Mouse (Mus musculus): ENCODE data around the gene Aldh1a3. TPM values are rescaled to one million over a fixed set of nuclear protein-coding genes. Genes with fewer than 3 reads are reported as not detected.

The Aldh1a3 gene
- polyA plus RNA-seq, 1 experiment from 2014 or later = 1.7 TPM

- Histone ChIP-seq H3K4me1 (replicated peaks; ENCODE audit: control insufficient read depth, insufficient read depth, low read length) (no peaks in the 10 kb centered on the region; the same call in none of the 2 replicates), H3K27ac (ENCODE audit: low read length) (no peak overlapping the region), H3K9ac (ENCODE audit: low read length) (no peak overlapping the region), H3K27me3 (ENCODE audit: control insufficient read depth, insufficient read depth, low read depth, low read length) (no peaks in the 10 kb centered on the region), H3K36me3 (ENCODE audit: control insufficient read depth, insufficient read depth, low read length) (no peaks in the 10 kb centered on the region), H3K4me2 (ENCODE audit: low read depth, low read length) (no peak overlapping the region), H3K9me3 (ENCODE audit: control insufficient read depth, low read length) (no peaks in the 10 kb centered on the region), H3K4me3 (ENCODE audit: low read length) (no peak overlapping the region)
- ATAC-seq (ENCODE audit: low read depth) = no peak
- WGBS = 80% methylated on average over 10 of the region's 10 CpGs
Measured at GRCm38 (mm10) chr7:66348588-66348987, 78.7 kb downstream of the Aldh1a3 start.

GRCm38 (mm10) chr7:66346959-66347663 lies 80.2 kb downstream of the Aldh1a3 start:
- Histone ChIP-seq H3K4me3 (ENCODE audit: low read length) (no peak overlapping the region), H3K9me3 (ENCODE audit: control insufficient read depth, low read length) (no peaks in the 10 kb centered on the region), H3K36me3 (ENCODE audit: control insufficient read depth, insufficient read depth, low read length) (no peaks in the 10 kb centered on the region), H3K4me2 (ENCODE audit: low read depth, low read length) (no peak overlapping the region), H3K4me1 (replicated peaks; ENCODE audit: control insufficient read depth, insufficient read depth, low read length) (no peaks in the 10 kb centered on the region; the same call in none of the 2 replicates), H3K27ac (ENCODE audit: low read length) (no peak overlapping the region), H3K27me3 (ENCODE audit: control insufficient read depth, insufficient read depth, low read depth, low read length) (no peaks in the 10 kb centered on the region), H3K9ac (ENCODE audit: low read length) (no peak overlapping the region)
- ATAC-seq (ENCODE audit: low read depth) = no peak
- 41% methylated on average over 9 of the region's 9 CpGs for WGBS

GRCm38 (mm10) chr7:66343307-66343706 lies 84.0 kb downstream of the Aldh1a3 start:
- Histone ChIP-seq H3K4me3 (ENCODE audit: low read length) (no peak overlapping the region), H3K9me3 (ENCODE audit: control insufficient read depth, low read length) (no peaks in the 10 kb centered on the region), H3K36me3 (ENCODE audit: control insufficient read depth, insufficient read depth, low read length) (0 out of 2 replicates have a peak, but pooled peaks cover 2% of the 10 kb centered on the region), H3K27me3 (ENCODE audit: control insufficient read depth, insufficient read depth, low read depth, low read length) (no peaks in the 10 kb centered on the region), H3K9ac (ENCODE audit: low read length) (no peak overlapping the region), H3K4me2 (ENCODE audit: low read depth, low read length) (no peak overlapping the region), H3K27ac (ENCODE audit: low read length) (no peak overlapping the region), H3K4me1 (replicated peaks; ENCODE audit: control insufficient read depth, insufficient read depth, low read length) (peaks cover 13% of the 10 kb centered on the region)
- no peak for ATAC-seq (ENCODE audit: low read depth)
- WGBS = 68% methylated on average over 5 of the region's 5 CpGs

- Histone ChIP-seq H3K27me3 (ENCODE audit: control insufficient read depth, insufficient read depth, low read depth, low read length) (no peaks in the 10 kb centered on the region), H3K36me3 (ENCODE audit: control insufficient read depth, insufficient read depth, low read length) (0 out of 2 replicates have a peak, but pooled peaks cover 2% of the 10 kb centered on the region), H3K4me1 (replicated peaks; ENCODE audit: control insufficient read depth, insufficient read depth, low read length) (peaks cover 13% of the 10 kb centered on the region), H3K4me3 (ENCODE audit: low read length) (no peak overlapping the region), H3K9ac (ENCODE audit: low read length) (no peak overlapping the region), H3K27ac (ENCODE audit: low read length) (no peak overlapping the region), H3K9me3 (ENCODE audit: control insufficient read depth, low read length) (no peaks in the 10 kb centered on the region), H3K4me2 (ENCODE audit: low read depth, low read length) (no peak overlapping the region)
- ATAC-seq (ENCODE audit: low read depth) = no peak
- WGBS = 73% methylated on average over 6 of the region's 6 CpGs
Measured at GRCm38 (mm10) chr7:66342831-66343230, 84.5 kb downstream of the Aldh1a3 start.

- Histone ChIP-seq H3K4me2 (ENCODE audit: low read depth, low read length) (no peak overlapping the region), H3K9ac (ENCODE audit: low read length) (no peak overlapping the region), H3K4me3 (ENCODE audit: low read length) (no peak overlapping the region), H3K9me3 (ENCODE audit: control insufficient read depth, low read length) (no peaks in the 10 kb centered on the region), H3K4me1 (replicated peaks; ENCODE audit: control insufficient read depth, insufficient read depth, low read length) (peaks cover 13% of the 10 kb centered on the region), H3K27me3 (ENCODE audit: control insufficient read depth, insufficient read depth, low read depth, low read length) (no peaks in the 10 kb centered on the region), H3K27ac (ENCODE audit: low read length) (no peak overlapping the region), H3K36me3 (ENCODE audit: control insufficient read depth, insufficient read depth, low read length) (0 out of 2 replicates have a peak, but pooled peaks cover 2% of the 10 kb centered on the region)
- 40% methylated on average over 4 of the region's 4 CpGs for WGBS
- no peak for ATAC-seq (ENCODE audit: low read depth)
Measured at GRCm38 (mm10) chr7:66342323-66342722, 85.0 kb downstream of the Aldh1a3 start.

Small RNAs within 50 kb of the gene (microRNA-seq; reads per million reads assigned to microRNA genes)
- gene Mir7057 = not detected

Other genes with a start within 250 kb of the Aldh1a3 start
- gene Gm10974, start 61.6 kb downstream of the Aldh1a3 start, polyA plus RNA-seq (2015; fragmentation: Nextera tagmentation; extraction: Ambion mirVana) = not detected in 2 replicates
- 29.3 and 30.5 TPM in 2 replicates for gene Lrrk1, start 39.2 kb downstream of the Aldh1a3 start, polyA plus RNA-seq (2015; fragmentation: Nextera tagmentation; extraction: Ambion mirVana)

Data from lung, embryonic 16.5 days (tissue).